Mouse (Mus musculus): ENCODE results near the gene Hivep3.

The Hivep3 gene

GRCm38 (mm10) chr4:119717443-119717842, 16.1 kb upstream of the Hivep3 start:
- no peaks in the 10 kb centered on the region for H3K36me3 ChIP-seq (ENCODE audit: insufficient read depth, low read length)
- no peak for TF ChIP-seq CTCF (conservative IDR thresholded peaks at IDR 0.05; ENCODE audit: low read length)
- no peak for TF ChIP-seq NANOG (IDR thresholded peaks at IDR 0.05; ENCODE audit: borderline replicate concordance, low read length)
- TF ChIP-seq POU5F1 (IDR thresholded peaks at IDR 0.05; ENCODE audit: borderline replicate concordance, low read length) = no peak
- no peaks in the 10 kb centered on the region for H3K4me1 ChIP-seq (replicated peaks; ENCODE audit: low read depth, low read length)
- peaks cover 5% of the 10 kb centered on the region; the same call in 1 of the 2 replicates for H3K27me3 ChIP-seq (ENCODE audit: insufficient read depth, low read length)
- H3K4me3 ChIP-seq (replicated peaks; ENCODE audit: low read length) = no peak overlapping the region
- no peaks in the 10 kb centered on the region for H3K9me3 ChIP-seq (ENCODE audit: low read length)

GRCm38 (mm10) chr4:119721531-119721930, 12.1 kb upstream of the Hivep3 start:
- Histone ChIP-seq H3K36me3 (ENCODE audit: insufficient read depth, low read length) (no peaks in the 10 kb centered on the region), H3K27me3 (ENCODE audit: insufficient read depth, low read length) (0 out of 2 replicates have a peak, but pooled peaks cover 2% of the 10 kb centered on the region), H3K4me3 (replicated peaks; ENCODE audit: low read length) (no peak overlapping the region), H3K4me1 (replicated peaks; ENCODE audit: low read depth, low read length) (no peaks in the 10 kb centered on the region), H3K9me3 (ENCODE audit: low read length) (no peaks in the 10 kb centered on the region)
- no peak for TF ChIP-seq CTCF (conservative IDR thresholded peaks at IDR 0.05; ENCODE audit: low read length)

- TF ChIP-seq NANOG (IDR thresholded peaks at IDR 0.05; ENCODE audit: borderline replicate concordance, low read length) = no peak
- H3K36me3 ChIP-seq (ENCODE audit: insufficient read depth, low read length) = no peaks in the 10 kb centered on the region
- H3K9me3 ChIP-seq (ENCODE audit: low read length) = no peaks in the 10 kb centered on the region
These were observed 7.5 kb upstream of the Hivep3 start for GRCm38 (mm10) chr4:119726074-119726473.

GRCm38 (mm10) chr4:119727871-119728270, 5.7 kb upstream of the Hivep3 start:
- H3K9me3 ChIP-seq (ENCODE audit: low read length) = no peaks in the 10 kb centered on the region
- H3K36me3 ChIP-seq (ENCODE audit: insufficient read depth, low read length) = no peaks in the 10 kb centered on the region
- TF ChIP-seq CTCF (conservative IDR thresholded peaks at IDR 0.05; ENCODE audit: low read length) (no peak), POU5F1 (IDR thresholded peaks at IDR 0.05; ENCODE audit: borderline replicate concordance, low read length) (no peak), NANOG (IDR thresholded peaks at IDR 0.05; ENCODE audit: borderline replicate concordance, low read length) (no peak)
- no peak overlapping the region for H3K4me3 ChIP-seq (replicated peaks; ENCODE audit: low read length)
- H3K27me3 ChIP-seq (ENCODE audit: insufficient read depth, low read length) = no peaks in the 10 kb centered on the region; the same call in 1 of the 2 replicates
- H3K4me1 ChIP-seq (replicated peaks; ENCODE audit: low read depth, low read length) = peaks cover 2% of the 10 kb centered on the region; the same call in 1 of the 2 replicates

More at GRCm38 (mm10) chr4:119726074-119726473, 7.5 kb upstream of the Hivep3 start:
- no peak overlapping the region for H3K4me3 ChIP-seq (replicated peaks; ENCODE audit: low read length)
- no peaks in the 10 kb centered on the region for H3K4me1 ChIP-seq (replicated peaks; ENCODE audit: low read depth, low read length)
- no peaks in the 10 kb centered on the region; the same call in 1 of the 2 replicates for H3K27me3 ChIP-seq (ENCODE audit: insufficient read depth, low read length)

- Histone ChIP-seq H3K36me3 (ENCODE audit: insufficient read depth, low read length) (no peaks in the 10 kb centered on the region), H3K27me3 (ENCODE audit: insufficient read depth, low read length) (peaks cover 26% of the 10 kb centered on the region), H3K9me3 (ENCODE audit: low read length) (no peaks in the 10 kb centered on the region), H3K4me1 (replicated peaks; ENCODE audit: low read depth, low read length) (peaks cover 14% of the 10 kb centered on the region), H3K4me3 (replicated peaks; ENCODE audit: low read length) (peak overlapping the region; percentile 94)
- TF ChIP-seq NANOG (IDR thresholded peaks at IDR 0.05; ENCODE audit: borderline replicate concordance, low read length) = no peak
- no peak for TF ChIP-seq CTCF (conservative IDR thresholded peaks at IDR 0.05; ENCODE audit: low read length)
- TF ChIP-seq POU5F1 (IDR thresholded peaks at IDR 0.05; ENCODE audit: borderline replicate concordance, low read length) = no peak
These were observed 358 bp downstream of the Hivep3 start for GRCm38 (mm10) chr4:119733942-119734341.

GRCm38 (mm10) chr4:119734352-119734751, 768 bp downstream of the Hivep3 start:
- peaks cover 14% of the 10 kb centered on the region for H3K4me1 ChIP-seq (replicated peaks; ENCODE audit: low read depth, low read length)
- no peak for TF ChIP-seq POU5F1 (IDR thresholded peaks at IDR 0.05; ENCODE audit: borderline replicate concordance, low read length)
- TF ChIP-seq CTCF (conservative IDR thresholded peaks at IDR 0.05; ENCODE audit: low read length) = no peak
- no peak for TF ChIP-seq NANOG (IDR thresholded peaks at IDR 0.05; ENCODE audit: borderline replicate concordance, low read length)
- peak overlapping the region; percentile 94 for H3K4me3 ChIP-seq (replicated peaks; ENCODE audit: low read length)
- H3K36me3 ChIP-seq (ENCODE audit: insufficient read depth, low read length) = no peaks in the 10 kb centered on the region
- H3K9me3 ChIP-seq (ENCODE audit: low read length) = no peaks in the 10 kb centered on the region
- H3K27me3 ChIP-seq (ENCODE audit: insufficient read depth, low read length) = peaks cover 26% of the 10 kb centered on the region

- Histone ChIP-seq H3K9me3 (ENCODE audit: low read length) (no peaks in the 10 kb centered on the region), H3K4me3 (replicated peaks; ENCODE audit: low read length) (no peak overlapping the region), H3K27me3 (ENCODE audit: insufficient read depth, low read length) (peaks cover 26% of the 10 kb centered on the region), H3K4me1 (replicated peaks; ENCODE audit: low read depth, low read length) (peaks cover 13% of the 10 kb centered on the region), H3K36me3 (ENCODE audit: insufficient read depth, low read length) (no peaks in the 10 kb centered on the region)
- no peak for TF ChIP-seq CTCF (conservative IDR thresholded peaks at IDR 0.05; ENCODE audit: low read length)
- no peak for TF ChIP-seq POU5F1 (IDR thresholded peaks at IDR 0.05; ENCODE audit: borderline replicate concordance, low read length)
- TF ChIP-seq NANOG (IDR thresholded peaks at IDR 0.05; ENCODE audit: borderline replicate concordance, low read length) = no peak
These were observed 5.1 kb downstream of the Hivep3 start for GRCm38 (mm10) chr4:119738641-119739040.

- Histone ChIP-seq H3K9me3 (ENCODE audit: low read length) (no peaks in the 10 kb centered on the region), H3K27me3 (ENCODE audit: insufficient read depth, low read length) (peaks cover 19% of the 10 kb centered on the region), H3K36me3 (ENCODE audit: insufficient read depth, low read length) (no peaks in the 10 kb centered on the region), H3K4me3 (replicated peaks; ENCODE audit: low read length) (no peak overlapping the region), H3K4me1 (replicated peaks; ENCODE audit: low read depth, low read length) (peaks cover 9% of the 10 kb centered on the region)
- TF ChIP-seq POU5F1 (IDR thresholded peaks at IDR 0.05; ENCODE audit: borderline replicate concordance, low read length) (no peak), NANOG (IDR thresholded peaks at IDR 0.05; ENCODE audit: borderline replicate concordance, low read length) (no peak), CTCF (conservative IDR thresholded peaks at IDR 0.05; ENCODE audit: low read length) (no peak)
These were observed 5.9 kb downstream of the Hivep3 start for GRCm38 (mm10) chr4:119739301-119740062.

GRCm38 (mm10) chr4:119748341-119748740, 14.8 kb downstream of the Hivep3 start:
- Histone ChIP-seq H3K27me3 (ENCODE audit: insufficient read depth, low read length) (no peaks in the 10 kb centered on the region), H3K4me1 (replicated peaks; ENCODE audit: low read depth, low read length) (peaks cover 12% of the 10 kb centered on the region), H3K4me3 (replicated peaks; ENCODE audit: low read length) (no peak overlapping the region), H3K9me3 (ENCODE audit: low read length) (no peaks in the 10 kb centered on the region), H3K36me3 (ENCODE audit: insufficient read depth, low read length) (no peaks in the 10 kb centered on the region)
- no peak for TF ChIP-seq POU5F1 (IDR thresholded peaks at IDR 0.05; ENCODE audit: borderline replicate concordance, low read length)
- no peak for TF ChIP-seq CTCF (conservative IDR thresholded peaks at IDR 0.05; ENCODE audit: low read length)
- no peak for TF ChIP-seq NANOG (IDR thresholded peaks at IDR 0.05; ENCODE audit: borderline replicate concordance, low read length)
